Mouse (Mus musculus): ENCODE measurements around the gene Olfr698.

- TF ChIP-seq CTCF (IDR thresholded peaks at IDR 0.05) (no peak), EP300 (IDR thresholded peaks at IDR 0.05) (no peak)
Observed at GRCm38 (mm10) chr7:106793098-106793497, 37.9 kb upstream of the Olfr698 start, which contains the start of gene Olfr699.

Measured in lung, postnatal 0 days (tissue).